Mouse (Mus musculus) bone marrow, adult 2 months (tissue): Measurements from ENCODE around the gene Ctnnbl1.

Source experiments
- CTCF ChIP-seq: fragments of 200-500 bp; IDR thresholded peaks from 2 replicates; pipeline ENCODE4 v1.5.1; 2011; ENCODE audit warnings: low read length, control low read depth; ENCODE audit not compliant: control insufficient read depth, insufficient read depth
- POLR2A ChIP-seq: fragments of 200-500 bp; IDR thresholded peaks from 2 replicates; pipeline ENCODE4 v1.6.1; 2011; ENCODE audit warnings: low read depth, mild to moderate bottlenecking, control low read depth, low read length, borderline replicate concordance; ENCODE audit not compliant: control insufficient read depth

GRCm38 (mm10) chr2:157913204-157913636 is 176.0 kb downstream of the Ctnnbl1 start:
- TF ChIP-seq CTCF, result no peak
- no peak for TF ChIP-seq POLR2A
